Mouse (Mus musculus): Measurements from ENCODE around the gene Mpp4.

The Mpp4 gene

GRCm38 (mm10) chr1:59167654-59168425, 4.7 kb upstream of the Mpp4 start:
- in situ Hi-C loops (cut with MboI, MseI) = no loop called here

- in situ Hi-C loops (cut with MboI, MseI) = no loop called here
These were observed 3.2 kb upstream of the Mpp4 start for GRCm38 (mm10) chr1:59166232-59166905.

GRCm38 (mm10) chr1:59163918-59164317, 729 bp upstream of the Mpp4 start:
- in situ Hi-C loops (cut with MboI, MseI) = no loop called here

GRCm38 (mm10) chr1:59162309-59163024, 722 bp downstream of the Mpp4 start:
- in situ Hi-C loops (cut with MboI, MseI) = no loop called here

GRCm38 (mm10) chr1:59161396-59161795, 1.8 kb downstream of the Mpp4 start:
- in situ Hi-C loops (cut with MboI, MseI) = no loop called here

- in situ Hi-C loops (cut with MboI, MseI) = no loop called here
These were observed 2.3 kb downstream of the Mpp4 start for GRCm38 (mm10) chr1:59160871-59161270.

- in situ Hi-C loops (cut with MboI, MseI) = loop anchor here (10.0 kb wide), 1 partner anchor 86 kb away; no protein-coding TSS in a partner anchor
These were observed 4.1 kb downstream of the Mpp4 start for GRCm38 (mm10) chr1:59159136-59159535.

- in situ Hi-C loops (cut with MboI, MseI) = loop anchor here (10.0 kb wide), 1 partner anchor 86 kb away; no protein-coding TSS in a partner anchor
These were observed 4.7 kb downstream of the Mpp4 start for GRCm38 (mm10) chr1:59158498-59158897.

- in situ Hi-C loops (cut with MboI, MseI) = loop anchor here (10.0 kb wide), 1 partner anchor 87 kb away; no protein-coding TSS in a partner anchor
These were observed 5.3 kb downstream of the Mpp4 start for GRCm38 (mm10) chr1:59157846-59158245.

GRCm38 (mm10) chr1:59152346-59152745, 10.8 kb downstream of the Mpp4 start:
- in situ Hi-C loops (cut with MboI, MseI) = loop anchor here (10.0 kb wide), 1 partner anchor 92 kb away; no protein-coding TSS in a partner anchor

- in situ Hi-C loops (cut with MboI, MseI) = loop anchor here (10.0 kb wide), 1 partner anchor 94 kb away; no protein-coding TSS in a partner anchor
These were observed 12.6 kb downstream of the Mpp4 start for GRCm38 (mm10) chr1:59150542-59150941.

- in situ Hi-C loops (cut with MboI, MseI) = loop anchor here (5.0 kb wide), 1 partner anchor 127 kb away; no protein-coding TSS in a partner anchor
These were observed 18.6 kb downstream of the Mpp4 start for GRCm38 (mm10) chr1:59144543-59144942.

- in situ Hi-C loops (cut with MboI, MseI) = loop anchor here (5.0 kb wide), 1 partner anchor 126 kb away; no protein-coding TSS in a partner anchor
These were observed 20.4 kb downstream of the Mpp4 start for GRCm38 (mm10) chr1:59142809-59143208.

- in situ Hi-C loops (cut with MboI, MseI) = no loop called here
These were observed 28.8 kb downstream of the Mpp4 start for GRCm38 (mm10) chr1:59134419-59134818.

GRCm38 (mm10) chr1:59128879-59129278, 34.3 kb downstream of the Mpp4 start:
- in situ Hi-C loops (cut with MboI, MseI) = no loop called here

GRCm38 (mm10) chr1:59125558-59125957, 37.6 kb downstream of the Mpp4 start:
- in situ Hi-C loops (cut with MboI, MseI) = no loop called here

- in situ Hi-C loops (cut with MboI, MseI) = no loop called here
These were observed 43.3 kb downstream of the Mpp4 start, which contains the start of gene Tmem237 for GRCm38 (mm10) chr1:59119720-59120457. Gene Tmem237, minus strand, starts transcription at chr1:59120408.

GRCm38 (mm10) chr1:59110524-59110923, 52.7 kb downstream of the Mpp4 start:
- in situ Hi-C loops (cut with MboI, MseI) = no loop called here

GRCm38 (mm10) chr1:59102071-59102470, 61.1 kb downstream of the Mpp4 start:
- in situ Hi-C loops (cut with MboI, MseI) = no loop called here

- in situ Hi-C loops (cut with MboI, MseI) = no loop called here
These were observed 62.2 kb downstream of the Mpp4 start for GRCm38 (mm10) chr1:59101020-59101419.

- in situ Hi-C loops (cut with MboI, MseI) = no loop called here
These were observed 68.5 kb downstream of the Mpp4 start, which contains the start of gene C2cd6 for GRCm38 (mm10) chr1:59094705-59095104. Gene C2cd6, minus strand, starts transcription at chr1:59094900.
